In genomic region chr5:135916601-135917000, GRCm38 (mm10) we compare ENCODE assay signal across 13 mouse cellular contexts. TPM values are rescaled to one million over a fixed set of nuclear protein-coding genes. Genes with fewer than 3 reads are reported as not detected.
DNase-seq lines count a peak whose midpoint lies in the region; ATAC-seq and TF ChIP-seq lines count a peak whose summit lies in the region.
"Had no signal": no experiment of that assay in that cellular context is flagged by ENCODE, and none has a peak within 500 bp of the region (broad histone marks: within the 10 kb centered on the region; RNA-seq: fewer than 3 reads in every experiment).

No protein-coding gene starts in this region.

- peak; percentile 77 for DNase-seq in adrenal gland, adult 2 months
- DNase-seq in adrenal gland, adult 18-20 months (ENCODE audit: low spot score in 2 of 2) = no peak
- DNase-seq in adrenal gland, postnatal 10 days = peak; percentile 69
- DNase-seq in cerebellum, adult 9-11 months = peak; percentile 84

- H3K9me3 ChIP-seq in intestine, embryonic 16.5 days (ENCODE audit: control insufficient read depth, low read length) = no peaks in the 10 kb centered on the region; the same call in 1 of the 2 replicates
- no peaks in the 10 kb centered on the region for H3K9me3 ChIP-seq in intestine, postnatal 0 days (ENCODE audit: control insufficient read depth)
- no peaks in the 10 kb centered on the region for H3K9me3 ChIP-seq in hindbrain, embryonic 13.5 days
- H3K9me3 ChIP-seq: embryonic facial prominence, embryonic 15.5 days had no signal

- 80% methylated on average over 3 of the region's 3 CpGs for WGBS in intestine, embryonic 16.5 days
- 90% methylated on average over 3 of the region's 3 CpGs for WGBS in intestine, postnatal 0 days
- WGBS in hindbrain, embryonic 13.5 days = 96% methylated on average over 3 of the region's 3 CpGs

- 0 out of 2 replicates have a peak, but pooled peaks have one; percentile 9 for ATAC-seq in intestine, embryonic 16.5 days
- no peak for ATAC-seq in intestine, postnatal 0 days
- ATAC-seq in monocyte, adult 5-6 weeks (replicated peaks; ENCODE audit: insufficient number of reproducible peaks, low FRiP score, low TSS enrichment, poor library complexity, severe bottlenecking) = no peak
- no peak for ATAC-seq in hindbrain, embryonic 13.5 days (ENCODE audit: low FRiP score)
- ATAC-seq: forebrain, embryonic 16.5 days had no signal

- H3K27me3 ChIP-seq in intestine, embryonic 16.5 days (replicated peaks; ENCODE audit: control insufficient read depth, insufficient read depth, low read length) = no peaks in the 10 kb centered on the region
- no peaks in the 10 kb centered on the region for H3K27me3 ChIP-seq in intestine, postnatal 0 days (replicated peaks; ENCODE audit: control insufficient read depth, insufficient read depth, low read length)
- no peaks in the 10 kb centered on the region for H3K27me3 ChIP-seq in hindbrain, embryonic 13.5 days
- H3K27me3 ChIP-seq: embryonic facial prominence, embryonic 15.5 days had no signal

- no peak overlapping the region for H3K4me3 ChIP-seq in intestine, embryonic 16.5 days (ENCODE audit: low read length)
- H3K4me3 ChIP-seq in intestine, postnatal 0 days (ENCODE audit: low read depth, low read length) = no peak overlapping the region
- H3K4me3 ChIP-seq in hindbrain, embryonic 13.5 days = no peak overlapping the region
- H3K4me3 ChIP-seq: embryonic facial prominence, embryonic 15.5 days; layer of hippocampus, adult 2 months had no signal

- no peak for TF ChIP-seq CTCF in intestine, postnatal 0 days (IDR thresholded peaks at IDR 0.05; ENCODE audit: low read depth)

- no peak overlapping the region for H3K9ac ChIP-seq in intestine, embryonic 16.5 days (ENCODE audit: low read depth, low read length)
- H3K9ac ChIP-seq in intestine, postnatal 0 days (ENCODE audit: low read depth, low read length) = no peak overlapping the region
- H3K9ac ChIP-seq in hindbrain, embryonic 13.5 days = no peak overlapping the region
- H3K9ac ChIP-seq: embryonic facial prominence, embryonic 15.5 days; liver, embryonic 14.5 days had no signal

- no peak overlapping the region for H3K4me2 ChIP-seq in intestine, embryonic 16.5 days (ENCODE audit: low read depth, low read length)
- H3K4me2 ChIP-seq in intestine, postnatal 0 days (replicated peaks; ENCODE audit: low read depth) = no peak overlapping the region
- H3K4me2 ChIP-seq in hindbrain, embryonic 13.5 days = no peak overlapping the region
- H3K4me2 ChIP-seq: embryonic facial prominence, embryonic 15.5 days had no signal

- H3K36me3 ChIP-seq in intestine, embryonic 16.5 days (ENCODE audit: control insufficient read depth, insufficient read depth, low read length) = peaks cover 5% of the 10 kb centered on the region; the same call in 1 of the 2 replicates
- peaks cover 29% of the 10 kb centered on the region; the same call in 1 of the 2 replicates for H3K36me3 ChIP-seq in intestine, postnatal 0 days (ENCODE audit: control insufficient read depth, insufficient read depth)
- peaks cover 86% of the 10 kb centered on the region for H3K36me3 ChIP-seq in hindbrain, embryonic 13.5 days

- peaks cover 8% of the 10 kb centered on the region; the same call in 1 of the 2 replicates for H3K4me1 ChIP-seq in intestine, embryonic 16.5 days (ENCODE audit: control insufficient read depth, insufficient read depth, low read length)
- H3K4me1 ChIP-seq in intestine, postnatal 0 days (replicated peaks; ENCODE audit: control insufficient read depth, insufficient read depth, low read length) = no peaks in the 10 kb centered on the region
- H3K4me1 ChIP-seq in hindbrain, embryonic 13.5 days (replicated peaks) = peaks cover 26% of the 10 kb centered on the region

- H3K27ac ChIP-seq in intestine, embryonic 16.5 days (ENCODE audit: low read length) = no peak overlapping the region
- no peak overlapping the region for H3K27ac ChIP-seq in intestine, postnatal 0 days (ENCODE audit: low read depth, low read length)
- no peak overlapping the region for H3K27ac ChIP-seq in hindbrain, embryonic 13.5 days
- H3K27ac ChIP-seq: embryonic facial prominence, embryonic 15.5 days; liver, embryonic 14.5 days; macrophage had no signal

RNA-seq across cellular contexts. Expression of gene Ywhag, which starts 17.8 kb away (rescaled TPM):
- total RNA-seq in adrenal gland, adult 2 months (2021) = 100 to 1,000 TPM; 563 to 611 TPM
- 227 and 268 TPM in 2 replicates for polyA plus RNA-seq in adrenal gland, adult 2 months (2012; rRNA removed)
- 100 to 1,000 TPM; 665 to 853 TPM for total RNA-seq in adrenal gland, adult 18-20 months (2021)
- 137 and 144 TPM in 2 replicates for polyA plus RNA-seq in intestine, embryonic 16.5 days (2015; fragmentation: Nextera tagmentation; extraction: Ambion mirVana)
- polyA plus RNA-seq in intestine, postnatal 0 days (2015; fragmentation: Nextera tagmentation; extraction: Ambion mirVana) = 57.1 and 61.8 TPM in 2 replicates
- total RNA-seq in adrenal gland, postnatal 10 days (2021) = 100 to 1,000 TPM; 413 to 414 TPM
- total RNA-seq in monocyte, adult 5-6 weeks (2017) = 86.4 to 119 TPM (median 100 TPM) in 3 replicates
- polyA plus RNA-seq in hindbrain, embryonic 13.5 days (2015; fragmentation: Nextera tagmentation; extraction: Ambion mirVana) = 646 and 674 TPM in 2 replicates

RNA-seq across cellular contexts. Expression of gene Hspb1, which starts 28.9 kb away (rescaled TPM):
- total RNA-seq in adrenal gland, adult 2 months (2021) = 100 to 1,000 TPM; 236 to 614 TPM
- 309 and 678 TPM in 2 replicates for polyA plus RNA-seq in adrenal gland, adult 2 months (2012; rRNA removed)
- total RNA-seq in adrenal gland, adult 18-20 months (2021) = 1,000 to 10,000 TPM in 1 of 2 experiments, 100 to 1,000 TPM in 1; 220 to 1,206 TPM
- 112 and 114 TPM in 2 replicates for polyA plus RNA-seq in intestine, embryonic 16.5 days (2015; fragmentation: Nextera tagmentation; extraction: Ambion mirVana)
- polyA plus RNA-seq in intestine, postnatal 0 days (2015; fragmentation: Nextera tagmentation; extraction: Ambion mirVana) = 107 and 120 TPM in 2 replicates
- 10 to 100 TPM; 68.2 to 90.0 TPM for total RNA-seq in adrenal gland, postnatal 10 days (2021)
- total RNA-seq in monocyte, adult 5-6 weeks (2017) = 1.9 TPM in 1 of 3 replicates, not detected in the others
- 8.9 and 10.3 TPM in 2 replicates for polyA plus RNA-seq in hindbrain, embryonic 13.5 days (2015; fragmentation: Nextera tagmentation; extraction: Ambion mirVana)

RNA-seq across cellular contexts. Expression of gene Ssc4d, which starts 57.7 kb away (rescaled TPM):
- 1 to 10 TPM; 2.8 to 3.1 TPM for total RNA-seq in adrenal gland, adult 2 months (2021)
- 4.3 and 11.1 TPM in 2 replicates for polyA plus RNA-seq in adrenal gland, adult 2 months (2012; rRNA removed)
- 1 to 10 TPM; 3.3 to 4.3 TPM for total RNA-seq in adrenal gland, adult 18-20 months (2021)
- polyA plus RNA-seq in intestine, embryonic 16.5 days (2015; fragmentation: Nextera tagmentation; extraction: Ambion mirVana) = 2.3 and 2.9 TPM in 2 replicates
- polyA plus RNA-seq in intestine, postnatal 0 days (2015; fragmentation: Nextera tagmentation; extraction: Ambion mirVana) = 2.2 and 2.4 TPM in 2 replicates
- 1 to 10 TPM; 1.9 to 2.3 TPM for total RNA-seq in adrenal gland, postnatal 10 days (2021)
- total RNA-seq in monocyte, adult 5-6 weeks (2017) = 1.5 to 1.9 TPM in 2 of 3 replicates, not detected in the other
- polyA plus RNA-seq in hindbrain, embryonic 13.5 days (2015; fragmentation: Nextera tagmentation; extraction: Ambion mirVana) = 0.61 and 1.4 TPM in 2 replicates

Comparison
In these comparisons a context has a peak if more than half of its experiments do, and no peak if none do; other contexts are left out.
1. DNase-seq: peak in adrenal gland, adult 2 months (single experiment), adrenal gland, postnatal 10 days (single experiment) and cerebellum, adult 9-11 months (single experiment); none in adrenal gland, adult 18-20 months (0 of 2).
2. RNA of gene Hspb1, which starts 28.9 kb away (total RNA-seq): 220 to 1,206 TPM in adrenal gland, adult 18-20 months, 236 to 614 TPM in adrenal gland, adult 2 months and 68.2 to 90.0 TPM in adrenal gland, postnatal 10 days; 1.9 TPM in monocyte, adult 5-6 weeks; every median in the first group is over 10 times any median in the second.